Mouse (Mus musculus): ENCODE measurements around the gene Tpt1.

Gene Tpt1

DNA sequence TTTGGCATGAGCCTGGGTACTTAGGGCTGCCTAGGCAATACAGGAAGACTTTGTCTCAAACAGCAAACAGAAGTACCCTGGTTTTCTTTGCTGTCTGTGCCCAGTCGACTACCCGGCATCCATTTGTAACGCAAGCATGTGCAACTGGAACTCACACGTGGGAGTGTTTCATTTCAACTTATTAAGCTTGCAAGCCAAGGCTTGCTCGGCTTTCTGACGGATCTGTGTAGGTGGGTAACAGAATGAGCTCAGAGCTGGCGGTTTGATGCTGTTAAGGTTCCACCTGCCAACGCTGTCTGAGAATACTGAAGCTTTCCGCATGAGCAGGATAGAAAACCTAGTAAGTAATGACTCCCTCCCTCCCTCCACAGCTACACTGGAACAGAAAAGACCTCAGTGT is 47.2 kb downstream of the Tpt1 start:
- no peak for TF ChIP-seq GATA4 (IDR thresholded peaks at IDR 0.05; ENCODE audit: insufficient replicate concordance, low read length)

All from liver, adult (tissue).